ENCODE assay signal across 20 mouse cellular contexts in genomic region chr16:49606500-49606899, GRCm38 (mm10).
A peak's percentile ranks its signal among the peaks of the same experiment; 100 is the strongest.
DNase-seq lines count a peak whose midpoint lies in the region; ATAC-seq lines count a peak whose summit lies in the region.
"Had no signal": no experiment of that assay in that cellular context is flagged by ENCODE, and none has a peak within 500 bp of the region (broad histone marks: within the 10 kb centered on the region; RNA-seq: fewer than 3 reads in every experiment).

No protein-coding gene starts in this region.

- WGBS in lung, embryonic 15.5 days = 63% methylated on average over 2 of the region's 2 CpGs

- no peak overlapping the region for H3K9ac ChIP-seq in lung, embryonic 15.5 days
- H3K9ac ChIP-seq: heart, embryonic 13.5 days; hindbrain, embryonic 15.5 days had no signal

- peak; percentile 59; the same call in 1 of the 2 replicates for ATAC-seq in lung, embryonic 15.5 days (ENCODE audit: borderline replicate concordance, extremely low read depth, low FRiP score, low TSS enrichment)
- ATAC-seq: activated CD4-positive, CD25-positive, alpha-beta regulatory T cell, adult 4 months; forebrain, embryonic 14.5 days; Patski had no signal

- no peaks in the 10 kb centered on the region for H3K27me3 ChIP-seq in lung, embryonic 15.5 days
- H3K27me3 ChIP-seq: CH12.LX; heart, embryonic 13.5 days; hindbrain, embryonic 15.5 days had no signal

- no peak overlapping the region for H3K4me2 ChIP-seq in lung, embryonic 15.5 days
- H3K4me2 ChIP-seq: heart, embryonic 13.5 days; hindbrain, embryonic 15.5 days had no signal

- H3K4me1 ChIP-seq in lung, embryonic 15.5 days = no peaks in the 10 kb centered on the region
- H3K4me1 ChIP-seq: embryonic facial prominence, embryonic 10.5 days; heart, embryonic 13.5 days; hindbrain, embryonic 15.5 days had no signal

- 0 out of 2 replicates have a peak overlapping the region, but pooled peaks have one; percentile 9 for H3K27ac ChIP-seq in lung, embryonic 15.5 days
- H3K27ac ChIP-seq: embryonic facial prominence, embryonic 10.5 days; heart, embryonic 13.5 days; hindbrain, embryonic 15.5 days had no signal

- no peak overlapping the region for H3K4me3 ChIP-seq in lung, embryonic 15.5 days
- H3K4me3 ChIP-seq: embryonic facial prominence, embryonic 10.5 days; heart, embryonic 13.5 days; hindbrain, embryonic 15.5 days had no signal

- H3K36me3 ChIP-seq in lung, embryonic 15.5 days = no peaks in the 10 kb centered on the region
- H3K36me3 ChIP-seq: embryonic facial prominence, embryonic 10.5 days; heart, embryonic 13.5 days; hindbrain, embryonic 15.5 days had no signal

- H3K9me3 ChIP-seq in lung, embryonic 15.5 days = no peaks in the 10 kb centered on the region
- H3K9me3 ChIP-seq: hindbrain, embryonic 15.5 days had no signal

- DNase-seq in frontal cortex, adult 2 months (ENCODE audit: extremely low spot score in 1 of 2, low spot score in 1 of 2) = peak; percentile 9 to 20
- no peak for DNase-seq in frontal cortex, postnatal 14 days (ENCODE audit: low spot score in 2 of 2)
- DNase-seq in lung, postnatal 14 days = no peak
- peak; percentile 77 for DNase-seq in brain, adult 2 months (ENCODE audit: low read depth, low spot score)
- DNase-seq in telencephalon, adult 2 months (ENCODE audit: low read depth, low spot score) = peak; percentile 72
- DNase-seq: adrenal gland, adult 2 months; adrenal gland, postnatal 25 days; cerebellum, adult 2 months; cerebellum, postnatal 10 days; gastrocnemius, postnatal 36 days; heart, adult 11 months; heart, postnatal 36 days had no signal

Comparison
In these comparisons a context has a peak if more than half of its experiments do, and no peak if none do; other contexts are left out.
1. DNase-seq: peak in frontal cortex, adult 2 months (2 of 2), brain, adult 2 months (single experiment) and telencephalon, adult 2 months (single experiment); none in frontal cortex, postnatal 14 days (0 of 2) and lung, postnatal 14 days (single experiment).